ENCODE assay signal across 8 mouse cellular contexts in the genomic region with DNA sequence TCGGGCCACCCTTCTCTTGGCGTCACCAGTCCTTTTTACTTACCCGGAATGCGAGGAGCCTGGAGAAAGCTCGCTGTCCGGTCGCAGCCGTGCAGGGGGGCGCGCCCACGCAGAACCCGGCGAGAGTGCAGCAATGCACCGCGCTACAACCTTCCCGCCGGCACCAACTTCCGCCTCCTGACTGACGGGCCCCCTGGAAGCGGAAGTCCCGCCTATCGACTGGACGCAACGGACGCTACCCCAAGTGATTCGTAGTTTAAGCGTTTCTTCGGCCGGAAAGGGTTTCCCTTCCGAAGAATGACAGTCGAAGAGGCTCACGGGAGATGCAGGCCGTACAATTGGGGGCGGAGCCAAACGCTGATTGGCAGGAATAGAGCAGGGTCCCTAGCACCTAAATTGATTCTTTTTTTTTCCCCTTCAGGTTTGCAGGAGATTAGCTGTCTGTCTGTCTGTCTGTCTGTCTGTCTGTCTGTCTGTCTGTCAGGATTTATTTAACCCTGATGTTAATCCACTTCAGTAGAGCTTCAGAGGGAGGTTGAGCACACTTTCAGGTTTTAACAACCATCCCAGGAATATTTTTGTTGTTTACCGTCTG. TPM values are rescaled to one million over a fixed set of nuclear protein-coding genes. Genes with fewer than 3 reads are reported as not detected.
A peak's percentile ranks its signal among the peaks of the same experiment; 100 is the strongest.
DNase-seq lines count a peak whose midpoint lies in the region; ATAC-seq and TF ChIP-seq lines count a peak whose summit lies in the region.

No protein-coding gene starts in this region.

- peak; percentile 95 for ATAC-seq in activated CD4-positive, CD25-positive, alpha-beta regulatory T cell, adult 4 months
- peak; percentile 93 for ATAC-seq in megakaryocyte progenitor cell, adult 5-6 weeks (replicated peaks; ENCODE audit: poor library complexity)

- peak; percentile 87 to 92 for DNase-seq in gastrocnemius, adult 8-10 months (ENCODE audit: low spot score in 2 of 2)
- DNase-seq in induced T-regulatory cell, adult 2 months (ENCODE audit: low read depth), result peak; percentile 99
- peak; percentile 93 to 97 for DNase-seq in left cerebral cortex, adult 9 months (ENCODE audit: low spot score in 2 of 2)
- peak; percentile 91 for DNase-seq in right cerebral cortex, postnatal 14 days
- DNase-seq in urinary bladder, postnatal 36 days (ENCODE audit: low spot score in 2 of 2), result peak; percentile 95 to 96

- TF ChIP-seq CTCF in cortical plate, adult 2 months (IDR thresholded peaks at IDR 0.05; ENCODE audit: extremely low read depth, insufficient read depth, low read length), result no peak

- peaks cover 3% of the 10 kb centered on the region; the same call in 1 of the 2 replicates for H3K4me1 ChIP-seq in cortical plate, adult 2 months (ENCODE audit: control insufficient read depth, insufficient read depth, low read length)

- H3K4me3 ChIP-seq in cortical plate, adult 2 months (ENCODE audit: insufficient read depth, low read length), result peak overlapping the region; percentile 94

- no peak for TF ChIP-seq POLR2A in cortical plate, adult 2 months (IDR thresholded peaks at IDR 0.05; ENCODE audit: extremely low read depth, insufficient read depth, low read length)

- no peak overlapping the region for H3K27ac ChIP-seq in cortical plate, adult 2 months (ENCODE audit: insufficient read depth, low read length)

RNA-seq across cellular contexts. Expression of a gene that starts 17.6 kb away (rescaled TPM):
- polyA plus RNA-seq in activated CD4-positive, CD25-positive, alpha-beta regulatory T cell, adult 4 months (2017; shearing (Covaris generic)), result 10 to 100 TPM; 37.2 to 44.7 TPM
- polyA plus RNA-seq in cortical plate, adult 2 months (2012; rRNA removed), result 21.9 and 22.3 TPM in 2 replicates
- 1 to 10 TPM; 2.4 to 3.8 (median 3.0) TPM for total RNA-seq in gastrocnemius, adult 8-10 months (2022)
- 54.2 and 65.5 TPM in 2 replicates for total RNA-seq in megakaryocyte progenitor cell, adult 5-6 weeks (2015)
- 70.2 and 70.8 TPM in 2 replicates for total RNA-seq in megakaryocyte progenitor cell, adult 5-6 weeks (2017)

RNA-seq across cellular contexts. Expression of a gene that starts 21.9 kb away (rescaled TPM):
- polyA plus RNA-seq in activated CD4-positive, CD25-positive, alpha-beta regulatory T cell, adult 4 months (2017; shearing (Covaris generic)), result 1 to 10 TPM; 1.6 to 1.9 TPM
- polyA plus RNA-seq in cortical plate, adult 2 months (2012; rRNA removed), result 14.6 and 14.7 TPM in 2 replicates
- 1 to 10 TPM; 2.9 to 4.5 (median 3.8) TPM for total RNA-seq in gastrocnemius, adult 8-10 months (2022)
- total RNA-seq in megakaryocyte progenitor cell, adult 5-6 weeks (2015), result 13.0 and 16.1 TPM in 2 replicates
- 17.9 and 23.8 TPM in 2 replicates for total RNA-seq in megakaryocyte progenitor cell, adult 5-6 weeks (2017)

Comparison
In these comparisons a context has a peak if more than half of its experiments do, and no peak if none do; other contexts are left out.
1. RNA of a gene that starts 17.6 kb away (total RNA-seq): 54.2 to 70.8 TPM in megakaryocyte progenitor cell, adult 5-6 weeks; 2.4 to 3.8 TPM in gastrocnemius, adult 8-10 months; every median in the first group is over 10 times any median in the second.
2. Peak in every context shown above with its lines, with median percentiles within 50 percentile points of each other: DNase-seq.